In genomic region chr4:140837879-140838278, GRCm38 (mm10) we compare ENCODE assay signal across 9 mouse cellular contexts. TPM values are rescaled to one million over a fixed set of nuclear protein-coding genes. Genes with fewer than 3 reads are reported as not detected.
DNase-seq lines count a peak whose midpoint lies in the region; ATAC-seq and TF ChIP-seq lines count a peak whose summit lies in the region.
"Had no signal": no experiment of that assay in that cellular context is flagged by ENCODE, and none has a peak within 500 bp of the region (broad histone marks: within the 10 kb centered on the region; RNA-seq: fewer than 3 reads in every experiment).

No protein-coding gene starts in this region.

- WGBS in kidney, embryonic 15.5 days = 31% methylated on average over 8 of the region's 8 CpGs
- 25% methylated on average over 8 of the region's 8 CpGs for WGBS in liver, embryonic 11.5 days

- no peak for TF ChIP-seq CTCF in brain, embryonic 14.5 days (IDR thresholded peaks at IDR 0.05; ENCODE audit: borderline replicate concordance, extremely low read depth, insufficient read depth, insufficient read length)

- no peaks in the 10 kb centered on the region for H3K9me3 ChIP-seq in kidney, embryonic 15.5 days (replicated peaks)
- no peaks in the 10 kb centered on the region for H3K9me3 ChIP-seq in liver, embryonic 11.5 days (ENCODE audit: control insufficient read depth, low read length)

- H3K36me3 ChIP-seq in kidney, embryonic 15.5 days = no peaks in the 10 kb centered on the region
- H3K36me3 ChIP-seq in liver, embryonic 11.5 days (ENCODE audit: control insufficient read depth, insufficient read depth, low read length) = no peaks in the 10 kb centered on the region

- ATAC-seq in kidney, embryonic 15.5 days (replicated peaks; ENCODE audit: low FRiP score) = 0 out of 2 replicates have a peak, but pooled peaks have one; percentile 10
- ATAC-seq in liver, embryonic 11.5 days (replicated peaks; ENCODE audit: low FRiP score) = 0 out of 2 replicates have a peak, but pooled peaks have one; percentile 39

- DNase-seq in kidney, adult 9 months = no peak
- DNase-seq in ES-CJ7 (ENCODE audit: low read depth, low spot score) = peak; percentile 91
- peak; percentile 42 for DNase-seq in brain, embryonic 14.5 days (ENCODE audit: low read depth)
- no peak for DNase-seq in liver, embryonic 11.5 days (ENCODE audit: low spot score)
- no peak for DNase-seq in right cerebral cortex, postnatal 10 days (ENCODE audit: low spot score in 2 of 2)
- DNase-seq in spleen, postnatal 14 days (ENCODE audit: low spot score in 2 of 2) = no peak
- DNase-seq in cerebellum, postnatal 4 days (ENCODE audit: low spot score in 2 of 2) = no peak

- H3K4me3 ChIP-seq in kidney, embryonic 15.5 days (replicated peaks) = no peak overlapping the region
- no peak overlapping the region for H3K4me3 ChIP-seq in liver, embryonic 11.5 days (ENCODE audit: low read depth, low read length)

- peaks cover 27% of the 10 kb centered on the region for H3K4me1 ChIP-seq in kidney, embryonic 15.5 days
- H3K4me1 ChIP-seq in liver, embryonic 11.5 days (replicated peaks; ENCODE audit: control insufficient read depth, insufficient read depth, low read length) = no peaks in the 10 kb centered on the region; the same call in 1 of the 2 replicates

- H3K4me2 ChIP-seq in kidney, embryonic 15.5 days = peak overlapping the region; percentile 4; the same call in 1 of the 2 replicates
- H3K4me2 ChIP-seq in liver, embryonic 11.5 days = peak overlapping the region; percentile 16; the same call in 1 of the 2 replicates

- no peak overlapping the region for H3K9ac ChIP-seq in kidney, embryonic 15.5 days
- H3K9ac ChIP-seq in liver, embryonic 11.5 days (ENCODE audit: low read depth, low read length) = no peak overlapping the region

- TF ChIP-seq POLR2A in brain, embryonic 14.5 days (IDR thresholded peaks at IDR 0.05; ENCODE audit: borderline replicate concordance, extremely low read depth, insufficient read depth, insufficient read length, poor library complexity, severe bottlenecking) = no peak

- H3K27me3 ChIP-seq in kidney, embryonic 15.5 days = peaks cover 6% of the 10 kb centered on the region; the same call in 1 of the 2 replicates
- peaks cover 12% of the 10 kb centered on the region for H3K27me3 ChIP-seq in liver, embryonic 11.5 days (replicated peaks; ENCODE audit: control insufficient read depth, insufficient read depth, low read length)

- no peak overlapping the region for H3K27ac ChIP-seq in kidney, embryonic 15.5 days
- H3K27ac ChIP-seq in liver, embryonic 11.5 days (ENCODE audit: low read depth, low read length) = no peak overlapping the region

RNA-seq across cellular contexts. Expression of gene Padi1, which starts 7.7 kb away (rescaled TPM):
- 0.21 and 0.26 TPM in 2 replicates for polyA plus RNA-seq in kidney, embryonic 15.5 days (2015; fragmentation: Nextera tagmentation; extraction: Ambion mirVana)
- 0.03 TPM in 2 replicates for polyA plus RNA-seq in brain, embryonic 14.5 days (2012; rRNA removed)
- polyA plus RNA-seq in liver, embryonic 11.5 days (2014; fragmentation: Nextera tagmentation; extraction: Ambion mirVana) = 0.06 and 0.11 TPM in 2 replicates
- polyA plus RNA-seq: small intestine, adult 2 months had no signal

RNA-seq across cellular contexts. Expression of gene Padi3, which starts 27.4 kb away (rescaled TPM):
- 0.05 and 0.08 TPM in 2 replicates for polyA plus RNA-seq in kidney, embryonic 15.5 days (2015; fragmentation: Nextera tagmentation; extraction: Ambion mirVana)
- 0.01 and 0.05 TPM in 2 replicates for polyA plus RNA-seq in brain, embryonic 14.5 days (2012; rRNA removed)
- polyA plus RNA-seq in liver, embryonic 11.5 days (2014; fragmentation: Nextera tagmentation; extraction: Ambion mirVana) = 0.56 and 0.96 TPM in 2 replicates
- polyA plus RNA-seq: small intestine, adult 2 months had no signal

Comparison
In these comparisons a context has a peak if more than half of its experiments do, and no peak if none do; other contexts are left out.
1. DNase-seq: peak in ES-CJ7 (single experiment) and brain, embryonic 14.5 days (single experiment); none in kidney, adult 9 months (single experiment), liver, embryonic 11.5 days (single experiment), right cerebral cortex, postnatal 10 days (0 of 2), spleen, postnatal 14 days (0 of 2) and cerebellum, postnatal 4 days (0 of 2).